Mouse (Mus musculus) T-cell, adult 2 months (primary cell): ENCODE measurements around the gene Ahsg.
"Not testable (repeated sequence)": the region's sequence is repeated elsewhere in the genome, so short reads cannot be mapped to it uniquely, and the experiment has no call there.

ENCODE experiments used
- DNase-seq: peaks from one replicate; pipeline ENCODE4 v3.0.0; 2022; ENCODE audit warnings: low spot score

The Ahsg gene

DNA sequence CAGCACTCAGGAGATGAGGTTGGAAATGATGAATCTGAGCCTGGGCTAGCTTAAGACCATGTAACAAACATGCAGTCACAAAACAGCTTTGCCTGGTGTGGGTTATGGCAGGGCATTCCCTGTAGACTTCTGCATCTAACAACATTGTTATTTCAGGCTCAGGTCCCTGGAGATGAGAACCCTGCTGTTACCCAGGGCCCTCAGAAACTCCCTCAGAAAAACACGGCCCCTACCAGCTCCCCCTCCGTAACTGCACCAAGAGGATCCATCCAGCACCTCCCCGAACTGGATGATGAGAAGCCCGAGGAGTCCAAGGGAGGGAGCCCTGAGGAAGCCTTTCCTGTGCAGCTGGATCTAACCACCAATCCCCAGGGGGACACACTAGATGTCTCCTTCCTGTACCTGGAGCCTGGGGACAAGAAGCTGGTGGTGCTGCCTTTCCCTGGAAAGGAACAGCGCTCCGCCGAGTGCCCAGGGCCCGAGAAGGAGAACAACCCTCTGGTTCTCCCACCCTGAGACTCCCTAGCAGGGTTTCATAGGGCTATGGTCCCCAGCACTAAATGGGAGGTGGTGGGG is 48.1 kb downstream of the Ahsg start:
- no peak for DNase-seq

DNA sequence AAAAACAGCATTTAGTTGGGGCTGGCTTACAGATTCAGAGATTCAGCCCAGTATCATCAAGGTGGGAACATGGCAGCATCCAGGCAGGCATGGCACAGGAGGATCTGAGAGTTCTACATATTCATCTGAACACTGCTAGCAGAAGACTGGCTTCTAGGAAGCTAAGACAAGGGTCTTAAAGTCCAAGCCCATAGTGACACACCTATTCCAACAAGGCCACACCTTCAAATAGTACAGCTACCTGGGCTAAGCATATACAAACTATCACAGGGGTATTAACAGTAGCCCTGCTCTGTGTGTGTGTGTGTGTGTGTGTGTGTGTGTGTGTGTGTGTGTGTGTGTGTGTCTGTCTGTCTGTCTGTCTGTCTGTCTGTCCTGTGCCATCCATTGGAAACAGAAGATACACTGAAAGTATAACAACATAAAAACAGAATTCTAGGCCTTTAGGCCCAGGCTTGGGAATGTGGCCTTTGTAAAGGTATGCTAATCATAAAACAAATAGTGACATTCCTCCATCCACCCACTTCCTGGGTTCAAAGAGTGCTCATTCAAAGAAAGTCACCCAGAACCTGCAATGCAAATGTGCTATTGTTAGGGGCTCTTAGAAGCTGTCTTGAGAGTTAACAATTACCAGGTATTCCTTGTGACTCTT is 50.9 kb downstream of the Ahsg start:
- not testable (repeated sequence) for DNase-seq

DNA sequence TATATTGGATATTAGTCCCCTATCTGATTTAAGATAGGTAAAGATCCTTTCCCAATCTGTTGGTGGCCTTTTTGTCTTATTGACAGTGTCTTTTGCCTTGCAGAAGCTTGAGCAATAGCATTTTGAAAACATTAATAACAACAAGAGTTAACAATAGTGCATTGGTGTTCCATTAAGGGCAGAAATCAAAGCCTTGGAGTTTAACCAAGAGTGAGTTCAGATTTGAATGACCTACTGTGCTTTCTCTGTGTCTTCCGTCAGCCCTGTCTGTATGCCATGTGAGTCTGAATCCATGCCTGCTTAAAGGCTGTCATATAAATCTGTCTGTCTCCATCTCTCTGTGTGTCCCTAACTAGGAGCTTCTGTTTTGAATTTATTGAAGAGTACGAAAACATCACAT is 56.3 kb downstream of the Ahsg start:
- DNase-seq: no peak
